Mouse (Mus musculus) yolk sac, embryonic 10.5 days (tissue): Measurements from ENCODE around the gene Polr2f.

Experiments used
- DNase-seq: peaks from one replicate; pipeline ENCODE4 v3.0.0-alpha.2; 2017; ENCODE audit warnings: low spot score

Gene Polr2f

DNA sequence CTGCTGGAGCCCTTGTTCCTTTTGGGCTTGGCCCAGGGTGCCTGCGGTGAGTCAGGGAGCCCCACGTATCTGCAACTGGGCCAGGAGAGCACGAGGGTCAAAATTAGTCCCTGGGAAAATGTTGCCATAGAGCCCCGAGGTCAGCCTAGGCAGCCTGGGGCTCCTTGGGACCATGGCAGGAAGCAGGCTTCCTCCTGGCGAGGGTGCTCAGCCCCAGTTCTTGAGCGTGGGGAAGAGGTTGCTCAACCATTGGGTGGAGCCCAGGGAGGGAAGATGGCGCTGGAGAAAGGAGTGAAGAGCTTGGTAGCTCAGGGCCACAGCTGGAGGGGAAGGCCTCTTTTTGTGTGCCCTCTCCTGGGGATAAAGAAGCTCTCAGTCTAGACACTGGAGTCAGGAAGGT is 21.5 kb downstream of the Polr2f start:
- DNase-seq = no peak

DNA sequence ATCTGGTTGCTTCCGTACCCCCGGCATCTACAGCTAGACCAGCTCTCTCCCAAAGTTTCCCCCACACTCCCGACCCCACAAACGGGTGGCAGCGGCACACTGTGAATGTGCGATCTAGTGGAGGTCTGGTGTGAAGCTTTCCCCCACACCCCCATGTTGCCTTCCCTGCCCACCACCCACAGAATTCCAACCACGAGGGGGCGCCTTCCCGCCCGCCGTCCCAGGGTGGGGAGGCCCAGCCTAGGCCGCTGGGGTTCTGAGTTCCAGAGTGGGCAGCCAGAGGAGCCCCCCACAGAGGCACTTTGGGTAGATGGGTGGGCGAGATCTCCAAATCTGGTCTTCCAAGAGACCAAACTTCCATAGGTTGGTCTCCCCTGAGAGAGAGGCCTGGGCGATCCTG is 22.0 kb downstream of the Polr2f start:
- no peak for DNase-seq

DNA sequence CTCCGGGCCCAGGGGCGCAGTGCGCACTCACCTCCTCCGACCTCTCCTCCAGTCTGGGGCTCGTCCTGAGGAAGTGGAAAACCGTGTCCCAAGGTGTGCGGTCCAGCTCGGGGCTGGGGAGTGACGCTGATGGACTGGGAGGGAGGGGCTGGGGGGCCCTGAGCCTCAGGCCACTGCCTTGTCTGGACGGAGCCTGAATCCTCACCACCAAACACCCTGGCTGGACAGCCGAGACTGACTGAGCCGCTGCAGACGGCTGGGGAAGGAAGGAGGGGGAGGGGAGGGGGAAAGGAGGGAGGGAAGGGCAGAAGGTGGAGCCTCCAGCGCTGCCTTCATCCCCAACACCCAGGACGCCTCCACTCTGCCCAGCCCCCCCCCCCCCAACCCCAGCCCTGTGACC is 23.4 kb downstream of the Polr2f start:
- no peak for DNase-seq

DNA sequence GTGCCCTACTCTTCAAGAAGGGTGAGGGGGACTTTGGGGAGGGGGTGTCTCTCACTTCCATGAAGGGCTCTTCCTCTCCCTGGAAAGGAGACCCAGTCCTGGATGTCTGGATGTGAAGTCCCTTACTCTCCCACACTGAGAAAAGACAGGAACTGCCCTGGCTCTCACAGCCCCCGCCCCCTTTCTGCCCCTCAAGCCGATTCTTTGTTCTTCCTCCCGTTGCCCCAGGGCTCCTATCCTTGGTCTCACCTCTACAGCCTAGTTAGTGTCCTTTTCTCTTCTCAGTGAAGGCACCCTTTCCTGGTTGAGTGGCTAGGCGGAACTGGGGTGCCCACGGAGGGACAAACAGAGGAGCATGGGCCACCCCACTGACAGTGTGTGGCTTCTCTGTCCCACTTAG is 24.3 kb downstream of the Polr2f start, which contains the start of gene Sox10:
Gene Sox10, minus strand, starts transcription at position 101 of the 400 bp plus-strand sequence.
- no peak for DNase-seq

DNA sequence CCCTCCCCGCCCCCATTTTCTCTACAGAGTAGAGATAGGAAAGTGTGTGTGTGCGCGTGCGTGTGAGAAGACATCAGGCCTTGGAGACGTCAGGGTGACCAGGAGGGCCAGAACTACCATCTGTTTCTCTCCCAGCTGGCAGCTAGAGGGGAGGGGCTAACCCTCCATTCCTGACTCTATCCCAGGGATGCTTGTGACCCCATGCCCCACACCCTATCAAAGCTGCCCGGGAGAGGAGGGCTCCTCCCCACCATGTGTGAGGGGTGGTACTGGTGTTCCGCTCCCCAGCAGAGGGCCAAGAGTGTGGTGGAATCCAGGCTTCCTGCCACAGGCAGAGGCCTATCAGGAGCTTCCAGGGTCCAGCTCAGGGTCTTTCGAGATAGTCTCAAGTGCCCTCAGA is 25.9 kb downstream of the Polr2f start:
- DNase-seq = no peak

DNA sequence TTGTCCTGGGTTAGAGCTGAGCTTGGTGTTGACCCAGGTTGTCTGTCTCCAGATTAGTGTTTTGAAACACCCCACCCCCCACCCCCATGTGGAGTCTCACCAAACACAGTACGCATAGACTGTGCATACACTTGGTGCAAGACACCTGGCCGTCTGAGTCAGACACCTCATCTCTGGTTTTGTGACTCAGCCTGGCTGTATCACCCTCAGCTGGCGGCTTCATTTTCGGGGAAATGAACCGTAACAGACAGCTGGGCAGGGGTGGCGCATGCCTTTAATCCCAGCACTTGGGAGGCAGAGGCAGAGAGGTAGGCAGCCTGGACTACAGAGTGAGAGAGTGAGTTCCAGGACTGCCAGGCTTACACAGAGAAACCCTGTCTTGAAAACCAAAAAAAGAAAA is 36.1 kb downstream of the Polr2f start:
- no peak for DNase-seq

DNA sequence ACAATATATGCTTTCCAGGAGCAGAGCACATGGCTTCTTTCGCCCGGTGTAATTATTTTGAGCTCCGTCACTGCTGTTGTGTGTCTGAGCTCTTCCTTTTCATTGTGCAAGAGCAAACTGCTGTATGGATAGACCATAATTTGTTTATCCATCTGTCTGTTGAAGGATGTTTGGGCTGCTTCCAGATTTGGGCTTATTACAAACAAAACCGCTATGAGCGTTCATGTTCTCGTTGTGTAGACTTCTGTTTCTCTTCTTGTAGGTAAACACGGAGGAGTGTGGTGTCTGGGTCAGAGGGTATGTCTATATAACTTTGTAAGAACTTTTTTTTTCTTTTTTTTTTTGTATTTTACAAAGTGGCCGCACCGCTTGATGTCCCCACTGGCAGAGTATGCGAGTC is 44.4 kb downstream of the Polr2f start:
- no peak for DNase-seq

DNA sequence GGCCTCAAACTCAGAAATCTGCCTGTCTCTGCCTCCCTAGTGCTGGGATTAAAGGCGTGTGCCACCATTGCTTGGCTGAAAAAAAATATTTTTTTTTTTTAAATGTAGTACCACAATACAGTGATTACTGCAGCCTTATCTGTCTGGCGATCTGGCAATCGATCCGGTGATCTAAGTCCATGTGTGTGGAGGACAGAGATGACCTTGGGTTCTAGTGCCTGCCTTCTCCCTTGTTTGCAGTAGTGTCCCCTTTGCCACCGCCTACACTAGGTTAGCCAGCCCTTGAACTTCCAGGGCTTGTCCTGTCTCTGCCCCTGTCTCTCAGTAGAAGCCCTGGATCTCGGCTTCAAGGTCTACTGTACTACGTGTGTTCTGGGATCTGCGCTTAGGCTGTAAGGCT is 47.0 kb downstream of the Polr2f start:
- DNase-seq = no peak

DNA sequence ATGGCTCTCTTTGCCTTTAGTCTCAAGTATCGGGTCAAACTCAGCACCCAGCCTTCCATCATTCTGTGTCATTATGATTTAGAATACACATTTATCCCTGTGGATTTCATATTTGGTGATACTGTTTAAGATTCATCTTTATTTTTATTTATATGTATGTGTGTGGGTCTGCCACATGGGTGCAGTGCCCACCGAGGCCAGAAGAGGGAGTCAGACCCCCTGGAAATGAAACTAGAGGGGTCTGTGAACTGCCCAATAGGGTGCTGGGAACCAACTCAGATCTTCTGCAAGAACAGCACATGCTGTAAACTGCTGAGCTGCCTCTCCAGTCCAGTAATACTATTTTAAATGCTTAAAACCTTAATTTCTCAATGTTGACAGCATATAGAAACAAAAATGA is 50.6 kb downstream of the Polr2f start:
- no peak for DNase-seq

DNA sequence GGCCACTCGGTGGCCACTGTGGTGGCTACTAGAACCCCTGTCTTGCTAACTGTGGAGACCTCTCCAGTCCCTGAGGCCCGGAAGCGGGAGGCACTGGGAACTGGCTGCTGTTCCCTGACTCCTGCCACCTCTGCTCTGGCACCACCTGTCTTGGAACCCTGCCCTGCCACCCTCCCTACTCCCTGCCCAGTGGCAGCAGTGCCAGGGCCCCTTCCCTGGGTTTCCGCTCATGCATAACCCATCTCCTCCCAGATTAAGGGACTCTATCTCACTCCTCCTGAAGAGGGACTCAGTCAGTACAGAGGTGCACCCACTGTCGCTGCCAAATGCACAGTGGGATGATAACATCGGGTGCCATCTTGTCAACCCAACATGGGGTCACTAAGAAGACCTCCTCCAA is 51.6 kb downstream of the Polr2f start:
- no peak for DNase-seq

DNA sequence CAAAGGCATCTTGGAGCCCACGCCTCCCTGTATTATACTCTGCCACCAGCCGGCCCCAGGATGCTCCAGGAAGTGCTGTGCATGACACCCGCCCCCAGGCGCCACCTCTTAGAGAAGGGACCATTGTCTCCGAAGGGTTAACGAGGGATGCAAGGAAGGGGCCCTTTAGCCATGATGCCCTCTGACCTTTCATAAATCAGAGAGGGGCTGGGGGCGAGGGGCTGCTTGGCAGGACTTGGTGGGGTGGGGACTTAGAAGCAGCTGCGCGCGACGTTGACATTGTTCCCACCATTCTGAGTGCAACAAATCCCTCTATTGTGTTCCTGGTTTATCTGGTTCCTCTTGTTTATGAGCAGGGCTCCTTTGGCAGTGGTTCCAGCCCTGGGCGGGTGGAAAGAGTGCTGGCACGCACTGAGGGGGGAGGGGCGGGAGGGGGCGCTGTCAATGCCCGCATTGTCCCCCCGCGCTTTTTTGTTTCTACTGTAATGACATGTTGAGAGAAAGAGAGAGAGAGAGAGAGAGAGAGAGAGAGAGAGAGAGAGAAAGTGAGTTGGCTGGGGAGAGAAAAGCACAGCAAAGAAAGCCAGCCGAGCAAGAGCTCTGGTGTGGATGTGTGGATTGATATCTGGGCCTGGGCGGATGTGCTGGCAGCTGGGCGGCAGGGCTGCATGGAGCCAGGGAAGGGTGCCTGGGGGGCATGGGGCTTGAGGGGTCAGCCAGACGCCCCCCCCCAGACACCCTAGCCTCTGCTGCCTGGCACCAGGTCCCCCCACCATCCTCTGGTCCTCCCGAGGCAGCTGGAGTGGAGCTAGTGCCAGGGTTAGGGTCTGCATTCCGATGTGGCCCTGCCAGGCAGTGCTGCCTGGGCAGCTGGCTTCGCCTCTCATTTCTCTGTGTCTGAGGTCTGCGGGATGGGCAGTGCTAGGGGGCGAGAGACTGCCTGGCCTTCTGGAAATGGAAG is 52.4 kb downstream of the Polr2f start:
- peak; percentile 14 for DNase-seq

DNA sequence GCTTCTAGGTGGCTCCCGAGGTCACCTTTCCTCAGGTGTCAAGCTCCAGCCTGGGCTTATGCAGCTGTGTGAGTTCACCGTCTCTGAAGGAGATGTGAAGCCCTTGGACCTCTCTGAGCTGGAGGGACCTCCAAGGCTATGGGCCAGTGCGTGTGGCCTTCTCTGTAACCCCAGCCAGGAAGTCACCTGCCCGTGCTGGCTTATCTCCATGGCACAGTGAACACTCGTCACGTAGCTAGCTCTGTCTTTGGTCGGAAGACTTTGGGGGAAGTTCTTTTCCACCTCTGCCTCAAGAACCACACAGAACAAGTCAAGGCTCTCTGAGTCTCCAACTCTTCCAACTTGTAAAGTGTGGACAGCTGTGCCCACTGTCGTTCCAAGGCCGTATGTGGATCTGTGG is 53.2 kb downstream of the Polr2f start:
- DNase-seq = no peak

DNA sequence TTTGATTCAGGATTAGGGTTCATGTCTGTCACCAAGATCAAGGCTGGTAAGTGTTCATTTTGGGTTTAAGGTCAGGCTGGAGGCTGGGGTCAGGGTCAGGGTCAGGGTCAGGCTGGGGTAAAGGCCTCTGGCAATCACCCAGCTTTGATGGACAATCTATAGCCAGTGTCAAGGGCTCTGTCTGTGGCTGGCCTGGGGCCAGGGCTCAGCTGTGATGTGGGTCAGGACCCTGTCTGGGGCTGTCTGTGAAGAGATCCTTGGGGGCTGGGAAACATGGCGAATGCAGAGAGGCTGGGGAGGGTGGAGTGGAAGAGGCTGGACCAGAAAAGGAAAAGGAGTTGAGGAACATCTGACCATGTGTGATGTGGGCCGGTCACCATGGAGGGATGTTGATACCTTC is 54.1 kb downstream of the Polr2f start:
- DNase-seq = no peak

DNA sequence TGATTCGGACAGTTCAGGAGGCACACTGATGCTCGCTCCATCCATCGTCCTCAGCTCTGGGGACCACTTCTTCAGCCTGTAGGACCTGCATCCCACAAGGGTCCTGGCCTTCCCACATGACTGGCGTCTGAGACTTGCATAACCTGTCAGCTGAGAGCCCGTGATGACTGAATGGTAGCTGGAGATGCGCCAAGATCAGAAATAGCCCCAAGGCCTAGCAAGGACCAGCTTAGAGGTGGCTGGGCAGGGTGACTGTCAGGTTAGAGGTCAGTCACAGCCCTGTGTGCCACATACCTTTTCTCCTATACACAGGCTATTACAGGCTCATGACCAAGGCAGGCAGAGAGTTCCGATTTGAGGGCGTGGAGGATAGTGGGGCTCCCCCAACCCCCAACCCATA is 54.7 kb downstream of the Polr2f start:
- no peak for DNase-seq

DNA sequence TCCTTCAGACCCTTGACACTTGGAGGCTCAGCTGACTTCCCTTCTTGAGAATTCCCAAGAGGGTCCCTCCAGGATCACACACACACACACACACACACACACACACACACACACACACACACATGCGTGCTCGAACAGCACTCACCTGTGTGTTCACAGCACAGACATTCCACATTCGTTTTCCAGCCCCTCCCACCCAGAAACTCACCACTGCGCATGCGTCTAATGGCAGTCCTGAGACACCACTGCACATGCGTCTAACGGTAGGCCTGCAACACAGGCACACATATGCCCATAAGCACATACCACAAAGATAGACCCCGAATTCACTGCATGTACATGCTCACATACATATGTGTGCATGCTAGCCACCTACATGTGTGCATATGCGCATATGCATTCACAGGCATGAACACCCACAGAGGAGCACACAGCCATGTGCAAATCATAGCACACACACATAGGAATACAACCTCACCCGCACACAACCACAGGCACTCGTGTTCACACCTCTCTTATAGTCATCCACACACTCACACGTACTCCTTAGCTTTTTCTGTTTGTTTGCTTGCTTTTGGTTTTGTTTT is 58.7 kb downstream of the Polr2f start:
- DNase-seq = no peak
